Mouse (Mus musculus) intestine, postnatal 0 days (tissue): Measurements from ENCODE around the gene Ptpn3. TPM values are rescaled to one million over a fixed set of nuclear protein-coding genes. Genes with fewer than 3 reads are reported as not detected.

Experiments used
- ATAC-seq: fragments of 200-750 bp; cut with Nextera tagmentation; 2 replicates; pipeline ENCODE4 v1.8.0; 2017; ENCODE audit warnings: mild to moderate bottlenecking, moderate TSS enrichment, moderate library complexity
- H3K27ac ChIP-seq: fragments of 300-500 bp; sonication (generic); 2 replicates; pipeline ENCODE4 v1.5.1; 2014; ENCODE audit warnings: mild to moderate bottlenecking, low read depth, low read length, moderate library complexity
- H3K27me3 ChIP-seq: fragments of 300-500 bp; sonication (generic); replicated peaks from 2 replicates; pipeline ENCODE4 v1.6.1; 2014; ENCODE audit warnings: low read length, mixed read lengths; ENCODE audit not compliant: control insufficient read depth, insufficient read depth
- H3K36me3 ChIP-seq: fragments of 300-500 bp; sonication (generic); 2 replicates; pipeline ENCODE4 v1.6.1; 2014; ENCODE audit warnings: mild to moderate bottlenecking, moderate library complexity; ENCODE audit not compliant: control insufficient read depth, insufficient read depth
- H3K4me1 ChIP-seq: fragments of 300-500 bp; sonication (generic); replicated peaks from 2 replicates; pipeline ENCODE4 v1.6.1; 2014; ENCODE audit warnings: antibody characterized with exemption, low read length, mixed read lengths; ENCODE audit not compliant: control insufficient read depth, insufficient read depth
- H3K4me2 ChIP-seq: fragments of 300-500 bp; sonication (generic); replicated peaks from 2 replicates; pipeline ENCODE4 v1.6.1; 2014; ENCODE audit warnings: low read depth, mild to moderate bottlenecking, moderate library complexity
- H3K4me3 ChIP-seq: fragments of 300-500 bp; sonication (generic); 2 replicates; pipeline ENCODE4 v1.5.1; 2014; ENCODE audit warnings: low read depth, low read length
- H3K9ac ChIP-seq: fragments of 300-500 bp; sonication (generic); 2 replicates; pipeline ENCODE4 v1.6.1; 2014; ENCODE audit warnings: mild to moderate bottlenecking, low read depth, low read length
- H3K9me3 ChIP-seq: fragments of 300-500 bp; sonication (generic); 2 replicates; pipeline ENCODE4 v1.6.1; 2016; ENCODE audit warnings: mixed run types; ENCODE audit not compliant: control insufficient read depth
- CTCF ChIP-seq: sonication (generic); IDR thresholded peaks from 2 replicates; pipeline ENCODE4 v1.5.1; 2016; ENCODE audit warnings: low read depth, mild to moderate bottlenecking, control low read depth, antibody characterized with exemption, moderate library complexity
- WGBS: fragments of 180-500 bp; shearing (Covaris S2); extraction: QIAGEN DNeasy Blood & Tissue Kit; methylation state at CpG from one replicate; pipeline ENCODE4 v1.1.7; 2014; 5-methylcytosine and 5-hydroxymethylcytosine counted together
- polyA plus RNA-seq: library from polyadenylated mRNA; unstranded; fragments of >200 nt; fragmentation: Nextera tagmentation; extraction: Ambion mirVana; gene quantifications from 2 replicates; pipeline ENCODE4 v1.2.1, GENCODE M21; 2015

The Ptpn3 gene
- polyA plus RNA-seq, 1 experiment from 2014 or later: 8.6 TPM

DNA sequence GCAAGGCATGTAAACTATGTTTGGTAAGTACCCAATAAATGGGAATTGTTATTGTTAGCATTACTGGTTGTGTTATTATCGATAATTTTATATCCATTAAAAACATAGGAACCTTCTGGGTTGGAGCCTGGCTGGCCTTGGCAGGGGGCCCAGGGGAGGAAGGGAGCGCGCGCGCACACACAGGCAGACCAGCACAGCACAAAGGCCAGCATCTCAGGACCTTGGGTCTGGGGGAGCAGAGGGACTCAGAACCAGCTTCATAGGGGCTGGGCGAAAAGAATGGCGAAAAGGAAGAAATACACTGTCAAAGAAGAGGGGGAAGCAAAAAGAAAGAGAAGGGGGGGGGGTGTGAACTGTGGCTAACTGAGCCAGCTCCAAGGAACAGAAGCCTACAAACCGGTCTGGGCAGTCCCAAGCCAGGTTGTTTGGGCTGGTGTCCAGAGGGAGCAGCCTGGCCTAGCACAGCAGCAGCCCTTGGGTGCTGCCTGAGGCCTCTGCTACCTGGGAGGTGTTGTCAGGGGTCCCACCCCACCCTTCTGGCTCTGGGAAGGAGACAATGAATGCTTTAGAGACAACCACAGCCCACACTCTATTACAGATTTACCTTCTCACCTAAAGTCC is 145.0 kb downstream of the Ptpn3 start:
- Histone ChIP-seq H3K4me1 (peaks cover 8% of the 10 kb centered on the region), H3K4me3 (no peak overlapping the region), H3K36me3 (no peaks in the 10 kb centered on the region), H3K4me2 (no peak overlapping the region), H3K27me3 (no peaks in the 10 kb centered on the region), H3K27ac (no peak overlapping the region), H3K9me3 (no peaks in the 10 kb centered on the region), H3K9ac (no peak overlapping the region)
- no peak for TF ChIP-seq CTCF
- ATAC-seq: no peak
- WGBS: 68% methylated on average over 8 of the region's 8 CpGs

- H3K4me1 ChIP-seq: peaks cover 8% of the 10 kb centered on the region
- H3K4me3 ChIP-seq: peak overlapping the region; percentile 22
- peak; percentile 76 for ATAC-seq
- no peaks in the 10 kb centered on the region for H3K36me3 ChIP-seq
- peak overlapping the region; percentile 58 for H3K4me2 ChIP-seq
- H3K27ac ChIP-seq: peak overlapping the region; percentile 80
- H3K27me3 ChIP-seq: no peaks in the 10 kb centered on the region
- TF ChIP-seq CTCF: no peak
- WGBS: 19% methylated on average over 8 of the region's 8 CpGs
- H3K9me3 ChIP-seq: no peaks in the 10 kb centered on the region
- H3K9ac ChIP-seq: peak overlapping the region; percentile 37
Observed at GRCm38 (mm10) chr4:57153838-57154237, 147.8 kb downstream of the Ptpn3 start.

DNA sequence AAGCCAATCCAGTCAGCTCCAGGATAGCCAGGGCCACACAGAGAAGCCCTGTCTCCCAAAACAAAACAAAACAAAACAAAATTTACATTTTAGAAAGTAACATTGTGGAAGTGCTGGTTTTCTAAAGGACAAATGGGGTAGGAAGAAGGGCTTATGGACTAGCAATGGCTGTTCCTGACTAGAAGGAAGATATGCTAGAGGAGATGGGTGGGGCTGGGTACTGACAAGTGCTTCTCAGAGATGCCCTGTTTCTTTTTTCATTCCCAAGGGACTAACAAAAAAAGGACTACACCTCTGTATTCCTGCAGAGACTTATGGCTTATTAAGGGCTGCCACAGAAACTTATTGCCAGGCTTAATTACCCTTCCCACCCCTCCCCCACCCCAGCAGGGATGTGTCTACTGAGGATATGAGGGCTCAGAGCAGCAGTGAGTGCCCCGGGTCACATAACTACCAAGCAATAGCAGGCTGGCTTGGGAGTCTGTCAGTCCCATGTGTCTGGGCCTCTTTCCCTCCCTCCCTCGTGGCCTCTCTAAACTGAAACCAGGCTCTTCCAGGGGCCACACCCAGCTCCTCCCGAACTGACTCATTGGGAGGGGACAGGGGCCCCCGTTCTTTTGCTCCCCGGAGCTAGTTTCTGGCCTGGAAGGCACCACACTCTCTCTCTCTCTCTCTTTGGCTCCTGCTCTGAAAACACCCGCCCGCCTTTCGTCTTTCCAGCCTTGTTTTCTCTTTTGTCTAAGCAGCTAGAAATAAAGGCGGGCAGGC is 148.4 kb downstream of the Ptpn3 start:
- WGBS: 7% methylated on average over 9 of the region's 9 CpGs
- H3K27me3 ChIP-seq: no peaks in the 10 kb centered on the region
- peak; percentile 93 for ATAC-seq
- peaks cover 8% of the 10 kb centered on the region for H3K4me1 ChIP-seq
- H3K4me3 ChIP-seq: peak overlapping the region; percentile 22
- no peaks in the 10 kb centered on the region for H3K36me3 ChIP-seq
- H3K4me2 ChIP-seq: peak overlapping the region; percentile 58
- H3K9me3 ChIP-seq: no peaks in the 10 kb centered on the region
- no peak for TF ChIP-seq CTCF
- H3K27ac ChIP-seq: peak overlapping the region; percentile 80
- H3K9ac ChIP-seq: peak overlapping the region; percentile 37; the same call in 1 of the 2 replicates

DNA sequence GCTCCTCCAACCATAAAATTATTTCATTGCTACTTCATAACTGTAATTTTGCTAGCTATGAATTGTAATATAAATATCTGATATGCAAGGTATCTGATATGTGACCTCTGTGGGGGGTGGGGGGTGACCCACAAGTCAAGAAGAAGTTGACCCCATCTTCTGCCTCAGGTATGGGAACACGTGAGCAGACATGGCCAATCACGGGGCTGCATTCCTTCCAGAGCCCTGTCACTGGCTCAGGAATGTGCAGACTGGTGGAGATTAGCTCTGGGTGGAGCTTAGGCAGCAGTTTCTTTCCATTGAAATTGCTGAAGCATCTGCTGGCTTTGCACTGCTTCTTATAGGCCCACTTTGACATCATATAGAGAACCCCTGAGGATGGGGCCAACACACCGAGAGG is 153.5 kb downstream of the Ptpn3 start:
- no peaks in the 10 kb centered on the region for H3K27me3 ChIP-seq
- ATAC-seq: no peak
- TF ChIP-seq CTCF: no peak
- H3K9me3 ChIP-seq: no peaks in the 10 kb centered on the region
- H3K4me1 ChIP-seq: no peaks in the 10 kb centered on the region
- WGBS: 50% methylated on average over 3 of the region's 3 CpGs
- H3K36me3 ChIP-seq: no peaks in the 10 kb centered on the region
- no peak overlapping the region for H3K4me2 ChIP-seq
- H3K9ac ChIP-seq: no peak overlapping the region
- H3K4me3 ChIP-seq: no peak overlapping the region
- H3K27ac ChIP-seq: no peak overlapping the region

GRCm38 (mm10) chr4:57143026-57143937 is 158.4 kb downstream of the Ptpn3 start, which contains the start of gene Epb41l4b:
Gene Epb41l4b (minus strand): TSS chr4:57143437.
- Histone ChIP-seq H3K4me2 (peak within 1 kb of the TSS; percentile 93), H3K9me3 (no peaks in the 10 kb centered on the region), H3K27me3 (no peaks in the 10 kb centered on the region), H3K4me1 (peaks cover 4% of the 10 kb centered on the region; the same call in 1 of the 2 replicates), H3K27ac (peak within 1 kb of the TSS; percentile 93), H3K4me3 (peak within 1 kb of the TSS; percentile 71), H3K9ac (peak within 1 kb of the TSS; percentile 81), H3K36me3 (no peaks in the 10 kb centered on the region)
- peak; percentile 96 for TF ChIP-seq CTCF
- under 1% methylated on average over 102 of the region's 142 CpGs for WGBS
- peak; percentile 68 for ATAC-seq
